In the genomic region with DNA sequence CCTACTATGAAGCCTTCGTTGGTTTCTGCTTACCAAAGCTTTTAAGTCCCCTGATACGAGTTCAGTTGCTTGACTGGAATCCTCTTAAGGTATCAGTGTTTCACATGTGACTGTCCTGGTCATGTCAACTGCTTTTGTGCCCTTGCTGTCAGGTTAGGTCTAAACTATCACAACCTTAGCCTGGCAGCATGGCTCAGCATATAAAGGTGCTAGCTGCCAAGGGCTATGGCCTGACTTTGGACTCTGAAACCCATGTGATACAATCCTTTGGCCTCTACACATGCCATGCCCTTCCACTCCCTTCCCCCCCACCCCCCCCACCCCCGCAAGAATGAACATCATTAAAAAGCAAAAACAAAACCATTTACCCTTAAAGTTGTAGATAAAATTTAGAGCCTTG, we compare ENCODE assay signal across 24 mouse cellular contexts. TPM values are rescaled to one million over a fixed set of nuclear protein-coding genes. Genes with fewer than 3 reads are reported as not detected.
DNase-seq lines count a peak whose midpoint lies in the region; ATAC-seq and TF ChIP-seq lines count a peak whose summit lies in the region.
"Had no signal": no experiment of that assay in that cellular context is flagged by ENCODE, and none has a peak within 500 bp of the region (broad histone marks: within the 10 kb centered on the region; RNA-seq: fewer than 3 reads in every experiment).

No protein-coding gene starts in this region.

- peak; percentile 69 for ATAC-seq in intestine, postnatal 0 days
- ATAC-seq in intestine, embryonic 16.5 days = no peak
- no peak for ATAC-seq in kidney, embryonic 15.5 days (replicated peaks; ENCODE audit: low FRiP score)
- ATAC-seq: forebrain, embryonic 14.5 days; forebrain, embryonic 16.5 days had no signal

- peak; percentile 25 for DNase-seq in kidney, adult 2 months
- peak; percentile 18 to 26 for DNase-seq in kidney, postnatal 36 days
- DNase-seq in kidney, postnatal 10 days = no peak
- DNase-seq in cerebellum, adult 9-10 months = no peak
- DNase-seq: adrenal gland, adult 2 months; adrenal gland, postnatal 10 days; adrenal gland, postnatal 25 days; cerebellum, adult 11-12 months; cerebellum, adult 2 months; cerebellum, adult 9-11 months; cerebellum, postnatal 14 days; cerebellum, postnatal 36 days; embryo, embryonic 11 days had no signal

- H3K4me2 ChIP-seq in intestine, postnatal 0 days (replicated peaks; ENCODE audit: low read depth) = no peak overlapping the region
- H3K4me2 ChIP-seq in intestine, embryonic 16.5 days (ENCODE audit: low read depth, low read length) = no peak overlapping the region
- H3K4me2 ChIP-seq in kidney, embryonic 15.5 days = no peak overlapping the region
- H3K4me2 ChIP-seq: embryonic facial prominence, embryonic 13.5 days; embryonic facial prominence, embryonic 15.5 days; forebrain, embryonic 12.5 days had no signal

- H3K36me3 ChIP-seq in intestine, postnatal 0 days (ENCODE audit: control insufficient read depth, insufficient read depth) = peaks cover 74% of the 10 kb centered on the region
- peaks cover 13% of the 10 kb centered on the region; the same call in 1 of the 2 replicates for H3K36me3 ChIP-seq in intestine, embryonic 16.5 days (ENCODE audit: control insufficient read depth, insufficient read depth, low read length)
- peaks cover 2% of the 10 kb centered on the region for H3K36me3 ChIP-seq in kidney, adult 2 months (ENCODE audit: control insufficient read depth, insufficient read depth, low read length)
- H3K36me3 ChIP-seq in kidney, embryonic 15.5 days = peaks cover 97% of the 10 kb centered on the region

- H3K9me3 ChIP-seq in intestine, postnatal 0 days (ENCODE audit: control insufficient read depth) = no peaks in the 10 kb centered on the region
- no peaks in the 10 kb centered on the region for H3K9me3 ChIP-seq in intestine, embryonic 16.5 days (ENCODE audit: control insufficient read depth, low read length)
- no peaks in the 10 kb centered on the region for H3K9me3 ChIP-seq in kidney, embryonic 15.5 days (replicated peaks)
- H3K9me3 ChIP-seq: embryonic facial prominence, embryonic 13.5 days; embryonic facial prominence, embryonic 15.5 days; forebrain, embryonic 10.5 days; forebrain, embryonic 12.5 days had no signal

- H3K9ac ChIP-seq in intestine, postnatal 0 days (ENCODE audit: low read depth, low read length) = no peak overlapping the region
- H3K9ac ChIP-seq in intestine, embryonic 16.5 days (ENCODE audit: low read depth, low read length) = no peak overlapping the region
- no peak overlapping the region for H3K9ac ChIP-seq in kidney, embryonic 15.5 days
- H3K9ac ChIP-seq: embryonic facial prominence, embryonic 13.5 days; embryonic facial prominence, embryonic 15.5 days; forebrain, embryonic 12.5 days had no signal

- no peaks in the 10 kb centered on the region for H3K27me3 ChIP-seq in intestine, postnatal 0 days (replicated peaks; ENCODE audit: control insufficient read depth, insufficient read depth, low read length)
- no peaks in the 10 kb centered on the region for H3K27me3 ChIP-seq in intestine, embryonic 16.5 days (replicated peaks; ENCODE audit: control insufficient read depth, insufficient read depth, low read length)
- H3K27me3 ChIP-seq in kidney, adult 2 months (replicated peaks; ENCODE audit: control insufficient read depth, insufficient read depth, low read length) = no peaks in the 10 kb centered on the region
- H3K27me3 ChIP-seq in kidney, embryonic 15.5 days = no peaks in the 10 kb centered on the region
- H3K27me3 ChIP-seq: embryonic facial prominence, embryonic 13.5 days; embryonic facial prominence, embryonic 15.5 days; forebrain, embryonic 12.5 days had no signal

- TF ChIP-seq POLR2A in kidney, adult 2 months (IDR thresholded peaks at IDR 0.05; ENCODE audit: low read depth, low read length) = no peak
- no peak for TF ChIP-seq POLR2A in bone marrow macrophage, adult 2 months (IDR thresholded peaks at IDR 0.05; ENCODE audit: borderline replicate concordance, low read depth, low read length)

- TF ChIP-seq CTCF in intestine, postnatal 0 days (IDR thresholded peaks at IDR 0.05; ENCODE audit: low read depth) = no peak
- TF ChIP-seq CTCF in kidney, adult 2 months (conservative IDR thresholded peaks at IDR 0.05; ENCODE audit: insufficient read depth, insufficient read length, low read depth, low read length) = no peak
- no peak for TF ChIP-seq CTCF in bone marrow macrophage, adult 2 months (IDR thresholded peaks at IDR 0.05; ENCODE audit: low read depth, low read length)

- no peaks in the 10 kb centered on the region for H3K4me1 ChIP-seq in intestine, postnatal 0 days (replicated peaks; ENCODE audit: control insufficient read depth, insufficient read depth, low read length)
- no peaks in the 10 kb centered on the region for H3K4me1 ChIP-seq in intestine, embryonic 16.5 days (ENCODE audit: control insufficient read depth, insufficient read depth, low read length)
- H3K4me1 ChIP-seq in kidney, adult 2 months (ENCODE audit: control insufficient read depth, insufficient read depth, low read length) = no peaks in the 10 kb centered on the region
- no peaks in the 10 kb centered on the region for H3K4me1 ChIP-seq in kidney, embryonic 15.5 days
- peaks cover 34% of the 10 kb centered on the region for H3K4me1 ChIP-seq in bone marrow macrophage, adult 2 months (ENCODE audit: control insufficient read depth, insufficient read depth, low read length)
- H3K4me1 ChIP-seq: embryonic facial prominence, embryonic 13.5 days; embryonic facial prominence, embryonic 15.5 days; forebrain, embryonic 10.5 days; forebrain, embryonic 12.5 days had no signal

- no peak overlapping the region for H3K4me3 ChIP-seq in intestine, postnatal 0 days (ENCODE audit: low read depth, low read length)
- H3K4me3 ChIP-seq in intestine, embryonic 16.5 days (ENCODE audit: low read length) = no peak overlapping the region
- no peak overlapping the region for H3K4me3 ChIP-seq in kidney, adult 2 months (ENCODE audit: insufficient read depth, low read depth, low read length)
- H3K4me3 ChIP-seq in kidney, embryonic 15.5 days (replicated peaks) = no peak overlapping the region
- no peak overlapping the region for H3K4me3 ChIP-seq in bone marrow macrophage, adult 2 months (ENCODE audit: insufficient read depth, low read length)
- H3K4me3 ChIP-seq: embryonic facial prominence, embryonic 13.5 days; embryonic facial prominence, embryonic 15.5 days; erythroblast, embryonic 14.5 days; forebrain, embryonic 10.5 days; forebrain, embryonic 12.5 days had no signal

- 71% methylated on average over 3 of the region's 3 CpGs for WGBS in intestine, postnatal 0 days
- WGBS in intestine, embryonic 16.5 days = 91% methylated on average over 3 of the region's 3 CpGs
- 75% methylated on average over 3 of the region's 3 CpGs for WGBS in kidney, adult 2 months
- WGBS in kidney, embryonic 15.5 days = 85% methylated on average over 3 of the region's 3 CpGs

- H3K27ac ChIP-seq in intestine, postnatal 0 days (ENCODE audit: low read depth, low read length) = no peak overlapping the region
- H3K27ac ChIP-seq in intestine, embryonic 16.5 days (ENCODE audit: low read length) = no peak overlapping the region
- H3K27ac ChIP-seq in kidney, adult 2 months (ENCODE audit: insufficient read depth, low read depth, low read length) = no peak overlapping the region
- no peak overlapping the region for H3K27ac ChIP-seq in kidney, embryonic 15.5 days
- H3K27ac ChIP-seq in bone marrow macrophage, adult 2 months (ENCODE audit: insufficient read depth, low read depth, low read length) = peak overlapping the region; percentile 22; the same call in 1 of the 2 replicates
- H3K27ac ChIP-seq: embryonic facial prominence, embryonic 13.5 days; embryonic facial prominence, embryonic 15.5 days; forebrain, embryonic 10.5 days; forebrain, embryonic 12.5 days had no signal

RNA-seq across cellular contexts. Expression of a gene that starts 21.0 kb away (rescaled TPM):
- polyA plus RNA-seq in intestine, postnatal 0 days (2015; fragmentation: Nextera tagmentation; extraction: Ambion mirVana) = 2.1 and 2.9 TPM in 2 replicates
- 4.6 and 5.3 TPM in 2 replicates for polyA plus RNA-seq in intestine, embryonic 16.5 days (2015; fragmentation: Nextera tagmentation; extraction: Ambion mirVana)
- 1.5 TPM in 2 replicates for polyA plus RNA-seq in kidney, adult 2 months (2012; rRNA removed)
- 11.3 and 13.0 TPM in 2 replicates for polyA plus RNA-seq in kidney, embryonic 15.5 days (2015; fragmentation: Nextera tagmentation; extraction: Ambion mirVana)
- polyA plus RNA-seq in bone marrow macrophage, adult 2 months (2012; ENCODE audit: insufficient read depth, insufficient read length, missing spikeins) = 9.1 and 18.6 TPM in 2 replicates

RNA-seq across cellular contexts. Expression of a gene that starts 21.3 kb away (rescaled TPM):
- polyA plus RNA-seq in intestine, postnatal 0 days (2015; fragmentation: Nextera tagmentation; extraction: Ambion mirVana) = 18.1 and 22.2 TPM in 2 replicates
- polyA plus RNA-seq in intestine, embryonic 16.5 days (2015; fragmentation: Nextera tagmentation; extraction: Ambion mirVana) = 55.1 and 62.8 TPM in 2 replicates
- polyA plus RNA-seq in kidney, adult 2 months (2012; rRNA removed) = 4.2 and 4.6 TPM in 2 replicates
- polyA plus RNA-seq in kidney, embryonic 15.5 days (2015; fragmentation: Nextera tagmentation; extraction: Ambion mirVana) = 56.1 and 57.8 TPM in 2 replicates
- polyA plus RNA-seq in bone marrow macrophage, adult 2 months (2012; ENCODE audit: insufficient read depth, insufficient read length, missing spikeins) = 18.3 and 22.3 TPM in 2 replicates

Comparison
In these comparisons a context has a peak if more than half of its experiments do, and no peak if none do; other contexts are left out.
1. DNase-seq: peak in kidney, adult 2 months (single experiment) and kidney, postnatal 36 days (2 of 2); none in kidney, postnatal 10 days (single experiment) and cerebellum, adult 9-10 months (single experiment).